Mouse (Mus musculus): Measurements from ENCODE around the gene Ralb.

DNA sequence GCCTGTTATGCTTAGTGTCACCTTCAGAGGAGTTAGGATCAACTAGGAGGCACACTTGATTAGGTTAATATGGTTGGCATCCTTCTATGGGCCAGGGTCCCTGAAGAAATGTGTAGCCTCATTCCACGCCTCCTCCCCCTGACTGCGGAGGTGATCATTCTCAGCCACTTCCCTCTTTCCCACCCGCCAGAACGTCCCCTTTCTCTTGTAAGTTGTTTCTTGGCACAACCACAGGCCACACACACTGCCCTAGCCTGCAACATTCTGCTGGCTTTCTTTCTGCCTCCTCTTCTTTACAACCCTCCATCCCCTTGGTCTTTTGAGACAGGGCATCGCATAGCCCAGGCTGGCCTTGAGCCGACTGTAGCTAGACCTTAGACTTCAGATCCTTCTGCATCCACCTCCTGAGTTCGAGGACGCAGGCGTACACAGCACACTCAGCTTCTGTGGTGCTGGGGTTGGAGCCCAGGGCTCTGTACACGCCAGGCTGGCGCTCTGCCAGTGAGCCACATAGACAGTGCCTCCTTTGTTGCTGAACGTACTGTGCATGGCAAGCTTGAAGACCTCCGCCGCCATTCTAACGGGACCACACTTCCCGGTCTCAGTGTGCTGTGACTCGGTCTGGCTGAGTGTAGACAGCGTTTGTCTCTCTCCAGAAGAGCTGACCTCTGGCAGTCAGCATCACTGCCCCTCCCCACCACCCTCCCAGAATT lies 28.7 kb upstream of the Ralb start:
- TF ChIP-seq CTCF (IDR thresholded peaks at IDR 0.05; ENCODE audit: low read depth) (no peak), EP300 (IDR thresholded peaks at IDR 0.05; ENCODE audit: low read depth) (no peak)

Measured in liver, postnatal 0 days (tissue).